Mouse (Mus musculus) thymus, postnatal 36 days (tissue): ENCODE data around the gene Fam43a.

Experiments used
- DNase-seq, 2 experiments: peaks; one replicate each; pipeline ENCODE4 v3.0.0; 2022; ENCODE audit warnings: mixed read lengths in 2 of 2

The Fam43a gene

DNA sequence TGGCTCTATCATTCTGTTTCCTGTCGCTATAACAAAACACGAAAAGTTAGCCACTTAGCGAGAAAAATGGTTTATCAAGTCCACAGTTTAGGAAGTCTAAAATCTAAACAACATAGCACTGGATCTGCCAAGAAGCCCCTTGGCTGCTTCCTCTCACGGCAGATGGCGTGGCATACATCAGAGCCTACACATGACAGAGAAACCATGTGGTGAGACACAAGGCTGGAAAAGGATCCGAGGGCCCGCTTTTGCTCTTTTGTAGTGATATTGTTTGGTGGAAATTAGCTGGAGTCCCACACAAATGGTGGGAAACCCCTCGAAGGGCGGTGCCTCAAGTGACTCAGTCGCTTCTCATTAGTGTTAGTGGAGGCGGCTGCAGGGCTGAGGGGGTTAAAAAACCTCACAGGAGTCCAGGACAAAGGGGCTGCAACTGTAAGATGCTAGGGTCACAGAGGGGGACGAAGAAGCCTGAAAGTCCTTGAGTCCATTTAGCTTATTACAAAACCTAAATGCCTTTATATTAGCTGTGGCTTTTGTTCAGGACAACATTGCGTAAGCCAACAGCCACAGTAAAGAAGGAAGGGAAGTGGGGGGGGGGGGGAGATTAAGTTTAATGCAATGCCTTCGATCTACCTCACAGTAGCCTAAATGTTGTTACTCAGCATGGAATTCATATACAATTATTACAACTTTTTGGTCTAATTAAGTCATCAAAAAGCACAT is 3.5 kb upstream of the Fam43a start:
- DNase-seq = no peak

DNA sequence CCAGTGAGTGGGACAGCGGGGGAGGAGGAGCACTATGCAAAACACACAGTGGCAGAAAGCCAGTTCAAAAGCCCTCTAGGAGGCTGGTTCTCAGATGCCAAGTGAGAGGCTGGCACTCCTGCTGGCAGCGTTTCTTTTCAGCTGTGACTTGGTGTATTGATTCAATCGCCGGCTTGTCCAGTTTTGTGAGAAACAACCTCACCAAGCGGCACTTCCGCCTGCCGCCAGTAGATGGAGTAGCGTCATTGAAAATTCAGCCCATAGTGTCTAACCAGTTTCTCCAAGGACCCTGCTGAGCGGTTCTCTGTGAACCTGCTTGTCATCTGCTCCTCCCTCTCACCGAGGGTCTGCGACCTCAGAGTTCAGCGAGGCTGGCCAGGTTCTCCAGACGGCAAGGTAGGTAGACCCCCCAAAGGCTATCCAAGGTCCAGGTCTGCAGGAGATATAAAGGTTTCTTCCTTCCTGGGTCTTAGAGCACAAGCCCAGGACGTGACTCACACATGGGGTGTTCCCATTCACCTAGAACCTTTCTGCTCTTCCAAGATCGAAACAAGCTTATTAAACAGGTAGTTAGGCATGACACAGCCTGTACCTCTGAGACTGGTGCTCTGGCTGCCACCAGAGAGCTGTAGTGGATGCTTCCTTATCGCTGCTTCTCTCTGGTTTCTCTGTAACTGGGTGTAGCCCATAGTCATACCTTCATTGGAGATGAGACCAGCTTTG is 2.4 kb upstream of the Fam43a start:
- DNase-seq = peak; percentile 76 to 83

DNA sequence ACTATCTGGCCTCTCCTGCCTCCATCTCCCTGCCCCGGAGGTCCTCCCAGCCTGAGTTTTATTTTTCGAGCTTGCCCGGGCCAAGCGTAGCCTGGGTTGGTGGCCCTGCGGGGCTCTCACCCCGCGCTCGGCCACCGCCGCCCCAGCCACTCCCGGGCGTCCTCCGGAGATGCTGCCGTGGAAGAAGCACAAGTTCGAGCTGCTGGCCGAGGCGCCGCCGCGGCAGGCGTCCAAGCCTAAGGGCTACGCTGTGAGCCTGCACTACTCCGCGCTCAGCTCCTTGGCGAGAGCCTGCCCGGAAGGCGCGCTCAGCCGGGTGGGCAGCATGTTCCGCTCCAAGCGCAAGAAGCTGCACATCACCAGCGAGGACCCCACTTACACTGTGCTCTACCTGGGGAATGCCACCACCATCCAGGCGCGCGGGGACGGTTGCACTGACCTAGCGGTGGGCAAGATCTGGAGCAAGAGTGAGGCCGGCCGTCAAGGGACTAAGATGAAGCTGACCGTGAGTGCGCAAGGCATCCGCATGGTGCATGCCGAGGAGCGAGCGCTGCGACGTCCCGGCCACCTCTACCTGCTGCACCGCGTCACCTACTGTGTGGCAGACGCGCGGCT is 1.0 kb downstream of the Fam43a start:
- peak; percentile 25 to 36 for DNase-seq

DNA sequence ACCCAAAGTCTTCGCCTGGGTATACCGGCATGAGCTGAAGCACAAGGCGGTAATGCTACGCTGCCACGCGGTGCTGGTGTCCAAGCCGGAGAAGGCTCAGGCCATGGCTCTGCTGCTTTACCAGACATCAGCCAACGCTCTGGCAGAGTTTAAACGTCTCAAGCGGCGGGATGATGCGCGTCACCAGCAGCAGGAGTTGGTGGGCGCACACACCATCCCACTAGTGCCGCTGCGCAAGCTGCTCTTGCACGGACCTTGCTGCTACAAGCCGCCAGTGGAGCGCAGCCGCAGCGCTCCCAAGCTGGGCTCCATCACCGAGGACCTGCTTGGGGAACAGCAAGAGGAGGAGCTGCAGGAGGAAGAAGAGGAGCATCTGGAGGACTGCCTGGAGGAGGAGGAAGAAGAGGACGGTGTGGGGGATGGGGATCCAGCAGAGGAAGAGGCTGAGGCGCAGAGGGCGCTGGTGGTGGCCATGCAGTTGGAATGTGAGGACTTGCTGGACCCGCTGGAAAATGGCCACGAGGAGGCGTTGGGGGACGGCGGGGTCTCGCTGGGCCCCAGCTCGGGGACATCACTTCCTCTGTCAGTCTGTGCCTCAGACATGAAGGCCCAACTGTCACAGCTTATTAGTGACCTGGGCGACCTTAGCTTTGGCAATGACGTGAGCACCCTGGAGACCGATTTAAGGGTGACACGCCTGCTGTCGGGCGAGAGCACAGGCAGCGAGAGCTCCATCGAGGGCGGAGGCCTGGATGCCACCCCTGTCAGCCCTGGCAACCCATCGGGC is 1.7 kb downstream of the Fam43a start:
- DNase-seq = peak; percentile 30 to 43

DNA sequence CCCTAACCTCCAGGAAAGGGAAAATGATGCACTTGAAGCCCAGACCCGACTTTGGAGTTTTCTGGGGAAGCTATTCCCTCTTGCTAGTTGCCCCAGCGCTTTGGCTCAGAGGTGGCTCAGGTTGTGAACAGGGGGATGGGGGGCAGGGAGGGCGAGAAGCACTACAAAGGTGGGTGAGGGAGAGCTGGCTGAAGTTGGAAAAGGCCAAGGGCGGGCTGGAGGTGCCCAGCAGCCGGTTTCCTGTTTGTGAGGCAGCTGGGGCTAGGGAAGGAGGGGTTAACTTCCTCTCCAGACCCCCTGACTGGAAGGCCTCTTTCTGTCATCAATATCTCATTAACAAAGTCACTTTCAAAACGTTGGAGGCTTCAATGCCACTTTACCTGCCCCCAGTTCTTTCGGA is 2.4 kb downstream of the Fam43a start:
- peak; percentile 5 to 20 for DNase-seq

DNA sequence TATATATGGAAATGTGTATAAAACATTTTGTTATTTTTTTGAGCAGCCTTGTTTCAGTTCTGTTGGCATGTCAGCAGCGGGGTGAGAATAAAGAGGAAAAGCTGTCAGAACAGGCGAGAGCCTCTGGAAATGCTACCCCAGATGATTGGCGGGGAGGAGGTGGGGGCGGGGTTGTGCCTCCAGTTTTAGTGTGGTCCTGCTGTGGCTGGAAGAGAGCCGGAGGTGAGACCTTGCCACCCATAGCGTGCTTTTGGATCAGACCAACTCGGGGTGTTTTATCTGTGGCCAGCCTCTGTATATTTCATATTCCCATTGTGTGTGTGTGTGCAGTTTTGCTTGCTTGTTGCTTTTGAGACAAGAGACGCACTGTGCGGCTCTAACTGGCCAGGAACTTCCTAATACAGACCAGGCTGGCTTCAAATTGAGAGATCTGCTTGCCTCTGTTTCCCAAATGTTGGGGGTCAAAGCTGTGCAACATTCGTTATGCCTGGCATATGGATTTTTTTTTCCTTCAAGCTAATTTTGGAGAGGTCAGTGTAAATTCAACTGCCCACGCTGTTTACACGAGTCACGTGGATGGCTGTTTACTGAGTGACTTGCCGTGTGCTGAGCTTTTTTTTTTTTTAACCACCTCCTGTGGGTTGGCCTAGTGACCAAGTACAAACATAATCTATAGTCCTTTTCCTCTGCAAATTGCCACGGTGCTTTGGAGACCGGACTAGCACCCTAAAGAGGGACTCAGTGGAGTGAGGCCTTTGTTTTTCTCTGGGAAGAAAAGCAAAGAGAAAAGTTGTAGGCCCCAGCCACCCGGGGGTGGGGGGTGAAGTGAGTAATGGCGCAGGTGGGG is 3.4 kb downstream of the Fam43a start:
- DNase-seq = no peak

DNA sequence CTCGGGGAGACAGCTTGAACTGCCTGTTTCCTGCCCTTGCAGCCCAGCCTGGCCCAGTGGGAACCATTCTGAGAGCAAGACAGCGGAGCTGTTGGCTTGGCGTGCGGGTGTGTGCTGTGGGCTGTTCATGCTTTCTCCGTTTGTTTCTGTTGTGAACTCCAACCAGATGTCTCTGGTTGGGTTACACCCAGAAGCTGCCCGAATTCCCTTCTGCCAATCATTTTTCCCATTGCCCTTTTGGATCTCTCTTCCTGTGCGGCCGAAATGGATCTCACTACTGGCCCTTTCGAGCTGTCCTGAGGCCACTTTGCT is 4.0 kb downstream of the Fam43a start:
- DNase-seq = peak; percentile 13 to 46

DNA sequence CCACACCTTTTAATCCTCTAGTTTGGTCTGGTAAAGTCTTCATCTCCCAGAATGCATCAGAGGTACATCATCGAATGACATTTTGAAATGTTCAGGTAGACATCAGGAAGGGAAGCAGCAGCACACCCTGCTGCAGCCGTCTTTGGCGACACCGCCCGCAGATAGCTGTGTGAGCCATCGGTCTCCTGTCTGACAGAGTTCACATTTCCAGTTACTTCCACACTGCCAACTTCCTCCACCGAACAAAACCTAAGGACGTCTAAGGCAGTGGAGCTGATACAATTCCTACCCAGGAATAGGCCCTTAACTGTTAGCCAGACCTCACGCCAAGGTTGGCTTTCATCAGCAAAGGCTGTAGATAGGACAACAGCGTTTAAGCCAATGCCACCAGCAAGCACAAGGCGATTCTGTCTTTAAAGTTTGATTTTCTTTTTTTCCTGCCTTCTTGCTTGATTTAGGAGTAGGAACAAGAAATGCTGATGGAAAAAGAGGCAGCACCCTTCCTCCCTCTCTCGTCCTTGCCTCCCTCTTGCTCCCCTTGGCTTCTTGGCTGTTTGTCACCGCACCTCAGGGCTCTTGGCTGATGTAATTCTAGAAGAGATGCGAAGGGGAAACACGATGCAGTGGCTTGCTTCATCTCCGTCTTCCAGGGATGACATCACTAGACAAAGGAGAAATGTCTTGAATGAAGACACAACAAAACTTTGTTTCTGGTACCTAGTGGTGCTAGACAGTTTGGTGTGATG is 4.7 kb downstream of the Fam43a start:
- no peak for DNase-seq

DNA sequence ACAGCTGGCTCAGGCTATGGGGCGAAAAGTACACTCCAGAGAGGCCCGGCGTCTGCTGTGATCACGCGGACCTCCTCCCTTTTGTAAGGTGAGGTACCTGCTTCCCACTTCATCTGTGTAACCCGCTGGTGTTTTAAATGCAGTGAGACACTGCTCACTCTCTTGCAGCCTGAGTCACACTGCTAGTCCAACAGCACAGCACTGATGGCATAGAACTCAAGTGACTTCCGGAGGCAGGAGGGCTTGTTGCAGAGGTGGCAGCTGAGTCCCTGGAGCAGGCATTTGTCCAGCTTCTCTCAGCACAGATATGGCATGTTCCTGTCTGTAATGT is 5.2 kb downstream of the Fam43a start:
- DNase-seq = no peak

DNA sequence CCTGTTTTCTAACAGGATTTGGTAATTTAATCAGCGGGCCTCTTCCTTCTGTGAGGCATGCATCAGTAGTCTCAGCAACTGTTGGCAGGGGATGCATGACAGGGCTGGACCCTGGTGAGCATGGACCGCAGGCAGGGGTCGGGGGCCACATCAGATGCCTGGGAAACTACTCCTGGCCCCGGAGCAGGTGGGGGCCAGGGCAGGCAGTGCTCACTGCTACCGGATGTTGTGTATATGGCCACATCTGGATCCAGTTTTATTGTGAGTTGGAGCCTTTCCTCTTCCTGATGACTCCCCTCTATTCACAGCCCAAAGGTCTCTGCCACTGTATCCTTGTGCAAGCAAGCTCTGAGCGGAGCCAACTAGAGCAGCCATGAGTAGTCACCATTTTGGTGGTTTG is 6.0 kb downstream of the Fam43a start:
- no peak for DNase-seq

DNA sequence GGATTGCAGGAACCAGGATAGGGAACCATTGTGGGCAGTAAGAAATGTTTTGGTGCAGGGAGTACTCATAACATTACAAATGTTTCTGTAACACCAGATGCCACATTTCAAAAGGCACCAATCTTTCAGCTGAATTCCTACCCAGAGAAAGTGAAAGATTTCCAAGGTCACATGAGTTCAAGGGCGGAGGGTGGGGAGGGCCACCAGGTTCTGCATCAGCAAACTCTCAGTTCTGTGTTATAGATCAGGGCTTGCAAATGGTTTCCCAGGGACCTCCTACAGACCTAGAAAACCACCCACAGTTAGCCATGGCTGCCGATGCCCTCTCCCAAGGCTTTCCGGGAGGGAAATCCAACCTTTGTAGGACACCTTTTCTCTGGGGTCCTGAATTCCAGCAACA is 8.3 kb downstream of the Fam43a start:
- DNase-seq = no peak

DNA sequence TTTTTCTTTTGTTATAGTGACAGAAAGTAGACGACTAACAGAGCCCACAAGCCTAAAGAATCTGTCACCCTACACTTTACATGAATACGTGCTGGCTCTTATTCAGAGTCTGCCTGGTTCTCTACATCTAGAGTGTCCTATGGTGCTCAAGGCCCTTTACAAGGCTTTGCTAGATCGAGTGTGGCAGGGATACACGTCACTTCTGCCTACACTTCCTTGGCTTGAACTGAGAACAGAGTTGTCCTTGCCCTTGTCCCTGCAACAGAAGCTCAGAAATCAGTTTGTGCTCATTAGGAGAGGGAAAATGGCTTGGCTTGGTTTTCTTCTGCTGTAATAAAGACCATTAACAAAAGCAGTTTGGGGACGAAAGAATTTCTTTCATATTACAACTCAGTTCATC is 11.8 kb downstream of the Fam43a start:
- no peak for DNase-seq

DNA sequence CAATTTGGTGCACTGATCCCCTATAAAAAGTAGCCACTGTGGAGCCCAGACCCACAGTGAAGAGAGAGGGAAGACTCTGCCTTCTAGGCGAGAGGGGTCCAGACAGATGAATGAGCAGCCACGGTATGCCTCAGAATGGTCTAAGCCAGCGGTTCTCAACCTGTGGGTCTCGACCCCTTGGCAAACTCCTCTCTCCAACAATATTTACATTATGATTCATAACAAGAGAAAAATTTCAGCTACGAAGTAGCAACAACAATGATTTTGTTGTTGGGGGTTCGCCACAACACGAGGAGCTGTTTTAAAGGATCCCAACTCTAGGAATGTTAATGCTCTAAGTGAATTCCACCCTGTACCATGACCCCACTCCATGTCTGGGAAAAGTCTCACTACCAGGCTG is 13.6 kb downstream of the Fam43a start:
- DNase-seq = no peak

DNA sequence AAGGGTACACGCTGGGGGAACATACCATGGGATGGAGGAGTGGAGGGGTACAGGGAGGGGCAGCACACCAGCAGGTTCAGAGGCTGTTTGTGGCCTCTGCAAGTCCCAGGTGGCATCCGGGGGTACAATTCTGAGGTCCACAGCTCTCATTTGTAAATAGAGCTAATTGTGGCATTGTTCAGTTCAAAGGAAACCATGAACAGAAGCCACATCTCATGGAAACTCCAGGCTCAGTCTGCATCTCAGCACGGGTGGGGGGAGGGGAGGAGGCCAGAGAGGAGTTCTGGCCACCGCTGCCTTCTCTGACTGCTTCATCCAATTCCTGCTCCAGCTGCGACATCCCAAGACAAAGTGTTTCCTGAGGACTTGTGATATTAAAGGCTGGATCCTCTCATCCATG is 14.6 kb downstream of the Fam43a start:
- DNase-seq = no peak

DNA sequence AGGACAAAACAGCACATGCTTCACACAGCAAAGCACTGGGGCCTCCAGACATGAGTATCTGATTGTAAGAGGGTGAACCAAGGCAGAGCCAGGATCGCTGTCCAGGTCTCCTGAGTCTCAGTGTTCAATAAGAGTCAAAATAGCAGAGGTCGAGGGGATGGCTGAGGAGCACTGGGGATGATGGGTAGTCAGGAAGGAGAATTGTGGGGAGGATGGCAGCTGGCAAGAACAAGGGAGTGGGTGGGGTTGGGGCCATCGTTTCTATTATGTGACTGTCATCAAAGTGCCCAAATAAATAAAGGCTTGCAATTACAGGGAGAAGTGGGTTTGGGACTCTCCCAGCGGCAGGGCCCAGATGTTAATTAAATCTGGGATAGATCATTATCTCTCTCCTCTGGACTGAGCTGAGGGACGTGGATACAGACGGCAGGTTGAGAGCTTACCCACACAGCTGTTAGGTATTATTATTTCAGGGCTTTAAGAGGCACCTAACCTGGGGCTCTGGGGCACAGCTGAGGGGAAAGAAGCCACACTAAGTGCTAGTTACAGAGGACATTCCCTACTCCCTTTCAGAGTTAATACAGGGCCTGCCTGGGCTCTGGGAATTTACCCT is 15.3 kb downstream of the Fam43a start:
- DNase-seq = no peak

DNA sequence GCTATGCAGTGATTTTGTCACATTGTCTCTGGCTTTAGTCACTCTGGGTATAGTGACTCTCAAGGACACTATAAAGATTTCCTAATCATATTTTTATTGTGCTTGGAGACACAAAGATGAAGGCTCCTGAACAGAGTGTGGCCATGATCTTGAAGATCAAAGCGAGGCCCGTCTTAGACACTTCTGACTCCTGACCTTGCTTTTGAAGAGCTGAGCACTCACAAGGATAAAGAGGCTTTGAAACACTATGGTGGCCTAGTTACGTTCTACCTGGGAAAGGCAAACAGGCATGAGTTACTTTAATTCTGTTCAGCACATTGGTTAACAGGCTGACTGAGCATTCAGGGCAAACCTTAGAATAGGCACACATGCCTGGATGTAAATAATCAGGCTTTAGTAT is 16.8 kb downstream of the Fam43a start:
- DNase-seq = no peak

DNA sequence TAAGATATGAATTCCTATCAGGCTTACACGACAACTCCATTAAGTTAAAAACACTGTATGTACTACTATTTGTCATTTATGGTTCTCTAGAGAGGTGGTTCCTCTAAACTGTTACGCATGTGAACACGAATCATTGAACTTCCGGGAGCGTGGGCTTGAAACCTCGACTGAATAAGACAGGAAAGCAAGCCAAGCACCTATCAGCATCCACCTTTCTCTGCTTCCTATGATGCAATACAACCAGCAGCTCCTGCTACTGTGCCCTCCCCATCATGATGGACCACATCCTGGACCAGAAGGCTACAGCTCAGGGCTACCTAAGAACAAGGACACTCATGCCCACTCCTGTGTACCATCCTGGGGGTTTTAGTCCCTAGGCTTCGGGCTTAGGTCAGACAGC is 24.1 kb downstream of the Fam43a start:
- DNase-seq = no peak

DNA sequence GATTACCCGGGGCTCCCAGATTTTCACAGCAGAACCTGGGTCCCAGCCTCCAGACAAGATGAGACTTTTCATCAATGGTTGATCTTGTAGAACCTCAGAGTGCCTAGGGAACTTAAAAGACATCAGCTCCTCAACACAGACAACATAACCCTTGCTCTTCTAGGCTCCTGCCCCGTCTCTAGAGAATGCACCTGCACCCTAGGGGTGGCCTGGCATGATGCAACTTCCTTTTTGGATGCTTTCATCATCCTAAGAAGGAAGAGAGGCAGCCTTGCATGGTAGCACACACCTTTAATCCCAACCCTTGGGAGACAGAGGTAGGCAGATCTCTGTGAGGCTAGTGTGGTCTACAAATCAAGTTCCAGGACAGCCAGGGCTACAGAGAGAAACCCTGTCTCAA is 25.1 kb downstream of the Fam43a start:
- peak in 1 of 2 experiments; percentile 35 for DNase-seq

DNA sequence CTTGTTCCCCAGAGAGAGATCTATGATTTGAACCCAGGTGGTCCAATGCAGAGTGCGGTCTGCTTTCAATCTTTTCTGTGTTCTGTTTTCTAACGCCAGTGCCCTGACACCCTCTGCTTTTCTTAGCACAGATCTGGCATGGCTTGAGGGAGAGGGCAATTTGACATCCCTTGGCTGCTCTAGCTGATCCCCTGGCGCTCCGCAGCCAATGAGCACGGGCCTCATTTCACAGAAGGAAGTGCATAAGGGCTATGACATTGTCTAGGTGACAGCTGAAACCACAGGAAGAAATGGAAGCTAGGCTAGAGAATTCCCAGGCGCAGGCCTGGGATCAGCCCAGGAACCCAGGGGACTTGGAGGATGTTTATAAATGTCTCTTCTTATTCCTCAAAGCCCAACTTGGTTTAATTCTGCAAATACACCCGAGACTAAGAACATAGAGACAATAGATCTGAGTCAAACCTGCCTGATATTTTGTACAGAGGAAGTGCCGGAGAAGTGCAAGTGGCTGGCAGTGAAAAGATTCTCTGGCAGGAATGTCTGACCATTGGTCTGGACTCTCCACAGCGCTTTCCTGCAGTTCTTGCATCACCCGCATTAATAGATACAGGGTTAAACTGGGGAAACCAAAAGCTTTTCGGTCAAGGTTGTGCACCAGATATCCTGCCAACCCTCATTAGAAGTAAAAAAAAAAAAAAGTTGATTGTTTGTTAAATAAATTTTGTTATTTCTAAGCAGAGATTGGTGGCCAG is 28.2 kb downstream of the Fam43a start:
- no peak for DNase-seq

DNA sequence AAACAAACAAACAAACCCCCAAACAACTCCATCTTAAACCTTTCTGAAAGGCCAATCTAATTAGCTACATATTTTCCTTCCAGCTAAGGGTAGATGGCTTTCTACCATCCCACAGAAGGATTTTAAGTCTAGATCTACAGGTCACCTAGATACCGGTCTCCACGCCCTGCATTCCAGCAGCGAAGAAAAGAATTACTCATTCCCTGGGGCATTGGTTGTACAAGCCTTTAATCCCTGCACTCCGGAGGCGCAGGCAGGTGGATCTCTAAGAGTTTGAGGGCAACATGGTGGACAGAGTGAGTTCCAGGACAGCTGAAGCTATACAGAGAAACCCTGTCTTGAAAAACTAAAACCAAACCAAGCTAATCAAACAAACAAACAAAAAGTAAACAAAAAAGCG is 28.9 kb downstream of the Fam43a start:
- no peak for DNase-seq

DNA sequence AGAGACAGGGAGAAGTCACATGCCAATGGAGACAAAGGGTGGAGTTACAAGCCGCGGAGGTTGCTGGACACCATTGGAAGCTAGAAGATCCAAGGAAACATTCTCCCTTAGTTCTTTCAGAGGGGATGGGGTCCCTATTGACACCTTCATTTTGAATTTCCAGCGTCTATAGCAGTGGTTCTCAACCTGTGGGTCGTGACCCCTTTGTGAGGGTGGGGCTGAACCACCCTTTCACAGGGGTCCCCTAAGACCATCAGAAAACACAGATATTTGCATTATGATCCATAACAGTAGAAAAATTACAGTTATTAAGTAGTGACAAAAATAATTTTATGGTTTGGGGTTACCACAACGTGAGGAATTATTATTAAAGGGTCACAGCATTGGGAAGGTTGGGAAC is 30.0 kb downstream of the Fam43a start:
- DNase-seq = no peak
